Mouse (Mus musculus) right cerebral cortex, postnatal 36 days (tissue): Measurements from ENCODE around the gene Vwa3b.

Experiments used
- DNase-seq, 2 experiments: peaks; one replicate each; pipeline ENCODE4 v3.0.0; 2022; ENCODE audit warnings: low spot score in 2 of 2, mixed read lengths in 1 of 2

Vwa3b gene

DNA sequence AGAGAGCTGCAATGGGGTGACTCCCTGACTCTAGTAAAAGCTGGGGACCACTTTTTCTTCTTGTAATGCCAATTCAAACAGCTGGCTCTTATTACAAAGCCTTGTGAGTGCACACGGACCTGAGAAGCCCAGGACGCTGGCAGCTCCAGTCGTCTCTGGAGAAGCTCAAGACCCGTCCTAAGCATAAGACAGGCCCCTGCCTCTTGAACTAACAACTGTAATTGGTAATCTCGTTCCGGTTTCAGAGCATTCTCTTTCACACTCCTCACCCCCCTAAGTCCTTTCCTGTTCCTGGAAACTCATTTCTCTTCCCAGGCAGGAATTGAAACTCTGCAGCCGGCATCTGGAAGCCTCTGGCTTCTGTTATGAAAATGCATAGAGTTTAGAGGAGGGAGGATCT lies 195.6 kb downstream of the Vwa3b start:
- DNase-seq, result no peak

GRCm38 (mm10) chr1:37230404-37230803 lies 204.0 kb downstream of the Vwa3b start:
- DNase-seq, result no peak

- DNase-seq, result peak in 1 of 2 experiments; percentile 26
Measured at GRCm38 (mm10) chr1:37231295-37231701, 204.9 kb downstream of the Vwa3b start.
